Mouse (Mus musculus): ENCODE measurements around the gene Plac8. TPM values are rescaled to one million over a fixed set of nuclear protein-coding genes. Genes with fewer than 3 reads are reported as not detected.

The Plac8 gene
- polyA plus RNA-seq, 1 experiment from 2014 or later: 159 TPM

GRCm38 (mm10) chr5:100585657-100586056 is 13.6 kb upstream of the Plac8 start:
- Histone ChIP-seq H3K27me3 (ENCODE audit: control insufficient read depth, insufficient read depth, low read length) (no peaks in the 10 kb centered on the region), H3K36me3 (ENCODE audit: control insufficient read depth, insufficient read depth, low read length) (no peaks in the 10 kb centered on the region), H3K27ac (ENCODE audit: low read length) (no peak overlapping the region), H3K9me3 (ENCODE audit: control insufficient read depth, low read depth, low read length) (no peaks in the 10 kb centered on the region), H3K4me3 (ENCODE audit: low read depth, low read length) (no peak overlapping the region), H3K4me1 (ENCODE audit: control insufficient read depth, insufficient read depth, low read length) (no peaks in the 10 kb centered on the region), H3K4me2 (replicated peaks; ENCODE audit: low read depth, low read length) (no peak overlapping the region), H3K9ac (replicated peaks; ENCODE audit: low read depth, low read length) (no peak overlapping the region)
- no peak for ATAC-seq (ENCODE audit: insufficient number of reproducible peaks, insufficient read depth, low FRiP score, low read depth)
- WGBS: 92% methylated on average over 3 of the region's 3 CpGs

GRCm38 (mm10) chr5:100585206-100585644 is 13.2 kb upstream of the Plac8 start:
- no peak overlapping the region for H3K27ac ChIP-seq (ENCODE audit: low read length)
- 87% methylated on average over 8 of the region's 8 CpGs for WGBS
- H3K4me1 ChIP-seq (ENCODE audit: control insufficient read depth, insufficient read depth, low read length): no peaks in the 10 kb centered on the region
- no peak overlapping the region for H3K4me2 ChIP-seq (replicated peaks; ENCODE audit: low read depth, low read length)
- H3K27me3 ChIP-seq (ENCODE audit: control insufficient read depth, insufficient read depth, low read length): no peaks in the 10 kb centered on the region
- no peak overlapping the region for H3K9ac ChIP-seq (replicated peaks; ENCODE audit: low read depth, low read length)
- H3K9me3 ChIP-seq (ENCODE audit: control insufficient read depth, low read depth, low read length): no peaks in the 10 kb centered on the region
- no peak overlapping the region for H3K4me3 ChIP-seq (ENCODE audit: low read depth, low read length)
- H3K36me3 ChIP-seq (ENCODE audit: control insufficient read depth, insufficient read depth, low read length): no peaks in the 10 kb centered on the region
- ATAC-seq (ENCODE audit: insufficient number of reproducible peaks, insufficient read depth, low FRiP score, low read depth): no peak

GRCm38 (mm10) chr5:100583066-100583465 is 11.0 kb upstream of the Plac8 start:
- 66% methylated on average over 7 of the region's 7 CpGs for WGBS
- H3K9me3 ChIP-seq (ENCODE audit: control insufficient read depth, low read depth, low read length): no peaks in the 10 kb centered on the region
- no peak overlapping the region for H3K27ac ChIP-seq (ENCODE audit: low read length)
- ATAC-seq (ENCODE audit: insufficient number of reproducible peaks, insufficient read depth, low FRiP score, low read depth): no peak
- H3K36me3 ChIP-seq (ENCODE audit: control insufficient read depth, insufficient read depth, low read length): no peaks in the 10 kb centered on the region
- H3K27me3 ChIP-seq (ENCODE audit: control insufficient read depth, insufficient read depth, low read length): no peaks in the 10 kb centered on the region
- H3K4me1 ChIP-seq (ENCODE audit: control insufficient read depth, insufficient read depth, low read length): no peaks in the 10 kb centered on the region
- no peak overlapping the region for H3K9ac ChIP-seq (replicated peaks; ENCODE audit: low read depth, low read length)
- no peak overlapping the region for H3K4me3 ChIP-seq (ENCODE audit: low read depth, low read length)
- no peak overlapping the region for H3K4me2 ChIP-seq (replicated peaks; ENCODE audit: low read depth, low read length)

- WGBS: 93% methylated on average over 5 of the region's 5 CpGs
These were observed 10.4 kb upstream of the Plac8 start for GRCm38 (mm10) chr5:100582435-100582826.

GRCm38 (mm10) chr5:100581622-100582434 is 9.8 kb upstream of the Plac8 start:
- Histone ChIP-seq H3K27me3 (ENCODE audit: control insufficient read depth, insufficient read depth, low read length) (no peaks in the 10 kb centered on the region), H3K4me3 (ENCODE audit: low read depth, low read length) (no peak overlapping the region), H3K9ac (replicated peaks; ENCODE audit: low read depth, low read length) (no peak overlapping the region), H3K4me1 (ENCODE audit: control insufficient read depth, insufficient read depth, low read length) (no peaks in the 10 kb centered on the region), H3K36me3 (ENCODE audit: control insufficient read depth, insufficient read depth, low read length) (no peaks in the 10 kb centered on the region), H3K9me3 (ENCODE audit: control insufficient read depth, low read depth, low read length) (no peaks in the 10 kb centered on the region), H3K27ac (ENCODE audit: low read length) (no peak overlapping the region), H3K4me2 (replicated peaks; ENCODE audit: low read depth, low read length) (no peak overlapping the region)
- no peak for ATAC-seq (ENCODE audit: insufficient number of reproducible peaks, insufficient read depth, low FRiP score, low read depth)
- WGBS: 46% methylated on average over 11 of the region's 11 CpGs

More at GRCm38 (mm10) chr5:100582435-100582826, 10.4 kb upstream of the Plac8 start:
- no peaks in the 10 kb centered on the region for H3K9me3 ChIP-seq (ENCODE audit: control insufficient read depth, low read depth, low read length)
- no peaks in the 10 kb centered on the region for H3K27me3 ChIP-seq (ENCODE audit: control insufficient read depth, insufficient read depth, low read length)
- no peak overlapping the region for H3K9ac ChIP-seq (replicated peaks; ENCODE audit: low read depth, low read length)
- H3K36me3 ChIP-seq (ENCODE audit: control insufficient read depth, insufficient read depth, low read length): no peaks in the 10 kb centered on the region
- no peaks in the 10 kb centered on the region for H3K4me1 ChIP-seq (ENCODE audit: control insufficient read depth, insufficient read depth, low read length)
- H3K4me3 ChIP-seq (ENCODE audit: low read depth, low read length): no peak overlapping the region
- H3K4me2 ChIP-seq (replicated peaks; ENCODE audit: low read depth, low read length): no peak overlapping the region
- H3K27ac ChIP-seq (ENCODE audit: low read length): no peak overlapping the region
- no peak for ATAC-seq (ENCODE audit: insufficient number of reproducible peaks, insufficient read depth, low FRiP score, low read depth)

GRCm38 (mm10) chr5:100578863-100579411 is 6.9 kb upstream of the Plac8 start:
- no peaks in the 10 kb centered on the region for H3K4me1 ChIP-seq (ENCODE audit: control insufficient read depth, insufficient read depth, low read length)
- WGBS: 81% methylated on average over 5 of the region's 5 CpGs
- no peak for ATAC-seq (ENCODE audit: insufficient number of reproducible peaks, insufficient read depth, low FRiP score, low read depth)

GRCm38 (mm10) chr5:100574771-100575170 is 2.7 kb upstream of the Plac8 start:
- Histone ChIP-seq H3K27me3 (ENCODE audit: control insufficient read depth, insufficient read depth, low read length) (no peaks in the 10 kb centered on the region), H3K27ac (ENCODE audit: low read length) (no peak overlapping the region), H3K4me1 (ENCODE audit: control insufficient read depth, insufficient read depth, low read length) (peaks cover 11% of the 10 kb centered on the region), H3K4me2 (replicated peaks; ENCODE audit: low read depth, low read length) (no peak overlapping the region), H3K36me3 (ENCODE audit: control insufficient read depth, insufficient read depth, low read length) (no peaks in the 10 kb centered on the region), H3K9me3 (ENCODE audit: control insufficient read depth, low read depth, low read length) (no peaks in the 10 kb centered on the region), H3K4me3 (ENCODE audit: low read depth, low read length) (no peak overlapping the region), H3K9ac (replicated peaks; ENCODE audit: low read depth, low read length) (no peak overlapping the region)
- no peak for ATAC-seq (ENCODE audit: insufficient number of reproducible peaks, insufficient read depth, low FRiP score, low read depth)
- WGBS: 65% methylated on average over 1 of the region's 1 CpGs

More at GRCm38 (mm10) chr5:100578863-100579411, 6.9 kb upstream of the Plac8 start:
- no peak overlapping the region for H3K9ac ChIP-seq (replicated peaks; ENCODE audit: low read depth, low read length)
- no peaks in the 10 kb centered on the region for H3K27me3 ChIP-seq (ENCODE audit: control insufficient read depth, insufficient read depth, low read length)
- no peak overlapping the region for H3K27ac ChIP-seq (ENCODE audit: low read length)
- H3K9me3 ChIP-seq (ENCODE audit: control insufficient read depth, low read depth, low read length): no peaks in the 10 kb centered on the region
- no peak overlapping the region for H3K4me3 ChIP-seq (ENCODE audit: low read depth, low read length)
- H3K36me3 ChIP-seq (ENCODE audit: control insufficient read depth, insufficient read depth, low read length): no peaks in the 10 kb centered on the region
- no peak overlapping the region for H3K4me2 ChIP-seq (replicated peaks; ENCODE audit: low read depth, low read length)

GRCm38 (mm10) chr5:100573256-100573655 is 1.2 kb upstream of the Plac8 start:
- Histone ChIP-seq H3K36me3 (ENCODE audit: control insufficient read depth, insufficient read depth, low read length) (no peaks in the 10 kb centered on the region), H3K9ac (replicated peaks; ENCODE audit: low read depth, low read length) (no peak overlapping the region), H3K4me1 (ENCODE audit: control insufficient read depth, insufficient read depth, low read length) (peaks cover 13% of the 10 kb centered on the region), H3K27me3 (ENCODE audit: control insufficient read depth, insufficient read depth, low read length) (no peaks in the 10 kb centered on the region), H3K4me3 (ENCODE audit: low read depth, low read length) (no peak overlapping the region), H3K4me2 (replicated peaks; ENCODE audit: low read depth, low read length) (no peak overlapping the region), H3K9me3 (ENCODE audit: control insufficient read depth, low read depth, low read length) (no peaks in the 10 kb centered on the region), H3K27ac (ENCODE audit: low read length) (no peak overlapping the region)
- ATAC-seq (ENCODE audit: insufficient number of reproducible peaks, insufficient read depth, low FRiP score, low read depth): no peak
- 88% methylated on average over 5 of the region's 5 CpGs for WGBS
